Mouse (Mus musculus): ENCODE results near the gene Daw1.

The Daw1 gene

DNA sequence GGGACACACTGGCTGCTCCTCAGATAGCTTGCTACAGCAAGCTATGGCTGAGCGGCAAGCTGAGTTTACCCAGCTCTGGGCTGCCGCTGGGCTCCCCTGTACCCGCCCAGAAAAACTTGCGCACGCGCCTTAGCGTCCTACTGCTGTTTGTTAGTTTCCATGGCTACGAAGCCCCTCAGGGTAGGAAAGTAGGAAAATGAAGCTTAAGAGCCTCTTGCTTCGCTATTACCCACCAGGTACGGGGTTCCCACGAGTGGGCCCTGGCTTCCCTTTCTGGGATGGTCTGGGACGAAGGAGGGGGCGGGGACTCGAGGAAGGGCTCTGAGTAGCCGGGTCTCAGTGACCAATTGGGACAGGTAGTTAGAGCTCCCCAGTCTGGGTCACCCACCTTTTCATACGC is at the start of gene Daw1:
TSS of gene Daw1 (plus strand) at position 150 of the 400 bp plus-strand sequence.
- peak; percentile 65 for DNase-seq (ENCODE audit: low read depth, low spot score)

DNA sequence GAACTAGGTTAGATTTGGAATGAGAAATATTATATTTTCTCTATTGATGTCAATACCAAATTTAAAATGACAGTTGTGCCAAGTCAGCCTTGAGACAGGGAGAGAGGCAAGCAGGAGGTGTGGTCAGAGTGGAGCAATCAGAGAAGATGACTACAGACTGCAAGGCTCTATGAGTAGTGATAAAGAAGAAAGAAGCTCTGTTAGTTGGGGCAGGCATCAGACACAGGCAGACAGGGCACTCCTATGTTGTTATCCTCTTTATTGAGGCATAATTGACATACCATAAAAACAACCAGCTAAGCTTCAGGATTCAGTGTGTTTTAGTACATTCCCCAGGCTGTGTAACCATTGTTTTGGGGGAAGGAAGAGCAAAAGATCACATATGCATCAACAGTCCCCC is 48.6 kb upstream of the Daw1 start:
- no peak for DNase-seq (ENCODE audit: low read depth, low spot score)

DNA sequence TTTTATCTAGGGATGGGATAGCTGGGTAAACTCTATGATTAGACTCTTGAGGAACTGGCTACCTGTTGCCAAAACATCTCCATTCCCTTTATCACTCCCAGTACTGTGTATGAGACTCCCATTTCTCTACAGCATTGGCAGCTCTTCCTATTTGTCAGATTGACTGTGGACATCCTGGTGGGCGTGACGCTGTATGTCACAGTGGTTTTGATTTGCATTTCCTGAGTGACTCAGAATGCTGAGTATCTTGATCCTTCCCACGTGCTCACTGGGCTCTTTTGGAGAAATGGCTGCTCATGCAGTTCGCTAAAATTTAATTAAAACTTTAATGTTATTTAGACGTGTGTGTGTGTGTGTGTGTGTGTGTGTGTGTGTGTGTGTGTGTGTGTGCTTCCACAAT is 47.8 kb upstream of the Daw1 start:
- no peak for DNase-seq (ENCODE audit: low read depth, low spot score)

- DNase-seq (ENCODE audit: low read depth, low spot score), result no peak
Observed at GRCm38 (mm10) chr1:83116447-83117137, 43.0 kb upstream of the Daw1 start, which contains the start of gene Ccl20. Ccl20 (plus strand) TSS chr1:83116766.

- no peak for DNase-seq (ENCODE audit: low read depth, low spot score)
Observed at GRCm38 (mm10) chr1:83117217-83117616, 42.3 kb upstream of the Daw1 start.

DNA sequence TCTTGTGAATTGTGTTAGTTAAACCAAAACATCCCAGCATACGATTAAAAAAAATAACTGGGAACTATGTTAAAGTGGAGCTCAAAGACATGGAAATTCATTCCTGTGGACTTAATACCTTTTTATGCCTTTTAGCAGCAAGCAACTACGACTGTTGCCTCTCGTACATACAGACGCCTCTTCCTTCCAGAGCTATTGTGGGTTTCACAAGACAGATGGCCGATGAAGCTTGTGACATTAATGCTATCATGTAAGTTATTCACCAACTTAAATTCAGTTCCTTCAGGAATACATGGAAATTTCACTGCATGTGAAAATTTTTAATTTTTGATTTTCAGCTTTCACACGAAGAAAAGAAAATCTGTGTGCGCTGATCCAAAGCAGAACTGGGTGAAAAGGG is 41.9 kb upstream of the Daw1 start:
- no peak for DNase-seq (ENCODE audit: low read depth, low spot score)

- DNase-seq (ENCODE audit: low read depth, low spot score), result no peak
Observed at GRCm38 (mm10) chr1:83119903-83120302, 39.6 kb upstream of the Daw1 start.

DNA sequence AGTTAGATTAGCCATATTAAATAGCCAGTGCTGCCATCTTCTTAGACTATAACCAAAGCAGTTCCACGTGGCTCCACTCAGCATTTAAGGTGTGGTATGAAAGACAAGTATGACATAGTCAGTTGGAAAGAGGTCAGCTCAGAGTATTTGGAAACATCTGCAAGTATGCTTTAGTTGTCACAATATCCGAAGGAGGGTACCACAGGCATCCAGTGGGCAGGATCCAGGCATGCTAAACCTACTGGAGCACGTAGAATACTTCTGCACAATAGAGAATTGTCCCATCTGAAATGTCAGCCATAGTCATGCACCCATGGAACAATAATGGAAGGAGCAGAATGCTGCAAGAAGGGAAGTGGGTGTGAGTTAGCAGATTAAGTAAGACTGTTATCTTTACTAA is 39.2 kb upstream of the Daw1 start:
- no peak for DNase-seq (ENCODE audit: low read depth, low spot score)

DNA sequence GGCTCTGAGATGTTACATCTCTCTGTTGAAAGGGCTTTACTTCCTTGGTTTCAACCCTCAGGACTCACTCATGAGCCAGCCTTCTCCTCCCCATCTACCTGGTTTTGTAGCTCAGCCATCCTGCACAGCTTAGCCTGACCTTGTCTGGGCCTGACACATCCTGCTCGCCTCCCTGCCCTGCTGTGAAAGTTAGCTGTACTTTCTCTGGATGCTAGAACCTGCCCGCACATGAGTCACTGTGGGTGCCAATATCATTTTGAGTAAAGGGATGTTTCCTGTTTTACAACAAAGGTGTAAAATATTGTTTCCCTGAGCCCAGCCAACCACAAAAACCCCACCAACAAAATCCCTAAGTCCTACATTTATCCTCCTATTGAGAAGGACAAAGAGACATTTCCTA is 36.4 kb upstream of the Daw1 start:
- DNase-seq (ENCODE audit: low read depth, low spot score), result no peak

DNA sequence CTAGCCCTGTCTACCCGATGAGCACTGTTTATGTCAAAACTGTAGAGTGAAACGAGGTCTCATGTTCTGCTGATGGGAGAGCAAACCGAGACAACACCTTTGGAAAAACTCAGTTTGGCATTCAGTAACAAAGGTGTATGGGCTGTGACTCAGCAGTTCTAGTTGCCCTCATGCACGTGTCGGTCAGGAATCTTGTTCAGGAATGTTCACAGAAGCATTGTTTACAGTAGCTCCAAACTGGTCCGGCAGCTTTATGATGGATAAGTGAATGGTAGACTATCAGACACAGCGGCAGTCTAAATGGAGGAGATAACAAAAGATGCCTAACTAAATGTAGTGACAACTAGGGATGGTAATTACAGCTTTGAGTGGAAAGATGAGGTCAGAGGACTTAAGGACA is 23.7 kb upstream of the Daw1 start:
- no peak for DNase-seq (ENCODE audit: low read depth, low spot score)

DNA sequence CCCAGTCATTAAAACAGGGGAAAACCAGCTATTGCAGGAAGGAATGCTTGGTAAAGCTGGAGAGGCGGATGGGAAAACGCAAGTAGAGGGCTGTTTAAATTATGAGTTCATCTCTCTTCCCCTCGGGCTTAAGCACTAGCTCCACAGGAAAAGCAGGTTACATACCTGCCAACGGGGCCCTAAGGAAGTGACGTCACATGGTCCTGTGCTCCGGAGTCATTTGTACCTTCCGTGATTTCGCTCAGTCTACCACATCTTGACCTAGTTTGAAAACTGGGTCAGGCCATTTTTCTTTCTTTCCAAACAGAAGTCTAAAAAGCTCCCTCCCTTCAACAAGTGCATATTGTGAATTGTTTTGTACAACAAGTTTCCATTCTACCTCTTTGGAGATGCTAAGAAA is 21.7 kb upstream of the Daw1 start:
- DNase-seq (ENCODE audit: low read depth, low spot score), result no peak

GRCm38 (mm10) chr1:83138721-83139120 is 20.8 kb upstream of the Daw1 start:
- DNase-seq (ENCODE audit: low read depth, low spot score), result no peak

DNA sequence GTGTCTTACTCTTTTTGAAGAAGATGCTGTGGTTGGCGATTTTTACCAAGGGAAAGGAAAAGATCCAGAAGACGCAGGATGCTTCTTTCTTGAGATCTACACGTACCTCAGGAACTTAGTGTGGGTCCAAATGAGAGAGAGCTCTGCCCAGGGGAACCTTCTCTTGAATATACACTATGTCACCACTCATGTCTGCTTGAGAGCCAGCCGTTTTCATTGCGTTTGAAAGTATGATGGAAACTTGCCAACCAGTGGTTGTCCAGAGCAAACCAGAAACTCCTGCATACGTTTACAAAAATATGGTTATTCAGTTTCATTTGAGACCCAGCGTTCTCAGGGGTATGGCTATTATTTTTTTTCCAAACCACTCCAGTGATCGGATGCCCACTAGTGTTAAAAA is 18.0 kb upstream of the Daw1 start:
- DNase-seq (ENCODE audit: low read depth, low spot score), result no peak

- DNase-seq (ENCODE audit: low read depth, low spot score), result no peak
Observed at GRCm38 (mm10) chr1:83142055-83142454, 17.5 kb upstream of the Daw1 start.

GRCm38 (mm10) chr1:83146547-83146946 is 13.0 kb upstream of the Daw1 start:
- no peak for DNase-seq (ENCODE audit: low read depth, low spot score)

DNA sequence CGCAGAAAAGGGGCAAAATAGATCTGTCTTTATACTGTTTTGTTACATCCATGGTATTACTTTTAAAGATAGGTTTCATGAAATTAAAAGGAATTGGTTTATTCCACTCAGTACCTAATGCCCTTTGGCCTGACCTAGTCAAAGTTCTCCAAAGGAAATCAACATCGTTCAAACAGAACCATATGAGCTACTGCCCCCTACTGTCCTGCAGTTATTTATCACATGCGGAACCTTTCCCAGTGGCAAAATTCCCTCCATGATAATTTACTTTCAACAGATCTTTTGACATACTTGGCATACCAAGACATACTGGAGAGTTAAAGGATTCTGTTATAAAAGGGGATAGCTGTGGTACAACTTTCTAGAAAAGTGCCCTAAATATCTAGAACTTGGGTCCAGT is 9.3 kb upstream of the Daw1 start:
- DNase-seq (ENCODE audit: low read depth, low spot score), result no peak

- DNase-seq (ENCODE audit: low read depth, low spot score), result no peak
Observed at GRCm38 (mm10) chr1:83152961-83153360, 6.6 kb upstream of the Daw1 start.

DNA sequence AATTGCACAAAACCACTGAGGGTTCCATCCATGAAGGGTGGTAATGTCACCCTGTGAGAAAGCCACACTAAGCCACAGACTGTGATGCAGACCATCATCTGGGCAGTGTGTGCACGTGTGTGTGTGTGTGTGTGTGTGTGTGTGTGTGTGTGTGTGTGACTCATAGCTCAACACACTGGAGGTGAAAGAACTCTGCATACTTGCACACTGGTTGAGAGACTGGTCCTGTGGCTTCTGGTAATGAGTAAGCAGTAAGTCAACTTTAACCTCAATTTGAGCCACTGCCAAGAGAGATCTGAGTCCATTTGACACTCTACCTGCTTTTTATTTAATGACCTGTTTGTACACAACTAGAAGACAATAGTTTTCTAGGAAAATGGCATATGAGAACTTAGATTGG is 2.7 kb upstream of the Daw1 start:
- no peak for DNase-seq (ENCODE audit: low read depth, low spot score)

GRCm38 (mm10) chr1:83161658-83162057 is 2.1 kb downstream of the Daw1 start:
- DNase-seq (ENCODE audit: low read depth, low spot score), result no peak

DNA sequence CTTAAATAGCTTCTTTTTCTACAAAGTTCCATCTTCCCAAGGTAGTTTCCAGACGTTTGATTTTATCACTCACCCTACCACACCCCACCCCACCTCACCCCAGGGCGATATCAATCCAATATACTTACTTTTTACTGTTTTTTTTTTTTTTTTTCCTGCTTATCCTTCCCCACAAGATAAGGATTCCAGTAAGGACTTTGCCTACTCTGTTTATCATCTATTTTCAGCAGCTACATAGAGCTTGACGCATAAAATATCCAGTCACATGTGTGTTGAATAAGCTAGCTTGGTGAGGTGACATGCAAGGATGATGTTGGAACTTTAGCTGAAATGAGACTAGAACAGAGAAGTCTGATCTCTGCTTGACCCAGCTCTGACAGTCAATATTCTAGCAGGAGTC is 4.5 kb downstream of the Daw1 start:
- no peak for DNase-seq (ENCODE audit: low read depth, low spot score)

- no peak for DNase-seq (ENCODE audit: low read depth, low spot score)
Observed at GRCm38 (mm10) chr1:83169158-83169557, 9.6 kb downstream of the Daw1 start.

DNA sequence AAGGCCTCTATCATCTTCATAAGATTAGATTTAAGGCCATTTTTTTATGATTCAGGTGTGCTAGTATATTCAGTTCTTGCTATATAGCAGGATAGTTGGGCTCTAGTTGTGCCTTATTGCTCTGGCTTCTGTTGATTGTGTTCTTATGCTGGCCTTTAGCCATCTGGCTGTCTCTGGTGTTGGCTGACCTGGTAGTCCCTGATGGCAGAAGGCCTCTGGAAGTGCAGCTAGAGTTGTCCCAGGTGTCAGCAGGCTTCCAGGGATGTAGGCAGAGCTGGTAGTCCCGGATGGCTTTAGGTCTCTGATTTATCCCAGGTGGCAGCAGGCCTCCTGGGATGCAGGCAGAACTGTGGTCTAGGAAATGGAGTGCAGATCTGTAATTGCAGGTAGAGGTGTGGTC is 16.4 kb downstream of the Daw1 start:
- DNase-seq (ENCODE audit: low read depth, low spot score), result no peak

DNA sequence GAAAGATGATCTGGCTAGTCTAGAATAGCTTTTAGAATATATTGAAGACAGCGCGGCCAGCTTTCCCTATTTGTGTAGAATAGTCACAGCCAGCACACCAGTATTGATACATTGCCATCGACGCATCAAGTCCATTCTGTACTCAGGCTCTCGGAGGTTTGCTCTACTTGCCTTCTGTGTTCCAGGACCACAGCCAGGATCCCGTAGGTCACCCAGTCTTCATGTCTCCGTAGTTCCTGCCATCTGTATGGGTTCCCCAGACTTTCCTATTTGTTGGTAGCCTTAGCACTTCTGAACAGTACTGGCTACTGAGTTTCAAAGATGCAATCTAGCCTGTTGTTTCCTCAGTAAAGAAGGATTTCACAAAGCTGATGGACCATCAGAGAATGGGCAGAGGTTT is 20.0 kb downstream of the Daw1 start:
- DNase-seq (ENCODE audit: low read depth, low spot score), result no peak

GRCm38 (mm10) chr1:83181418-83181817 is 21.9 kb downstream of the Daw1 start:
- DNase-seq (ENCODE audit: low read depth, low spot score), result peak; percentile 11

Measured in retina, postnatal 7 days (tissue).